9 mouse cellular contexts compared by ENCODE assay signal in genomic region chr4:95008175-95009057, GRCm38 (mm10). TPM values are rescaled to one million over a fixed set of nuclear protein-coding genes. Genes with fewer than 3 reads are reported as not detected.
DNase-seq lines count a peak whose midpoint lies in the region; ATAC-seq and TF ChIP-seq lines count a peak whose summit lies in the region.
"Had no signal": no experiment of that assay in that cellular context is flagged by ENCODE, and none has a peak within 500 bp of the region (broad histone marks: within the 10 kb centered on the region; RNA-seq: fewer than 3 reads in every experiment).

No protein-coding gene starts in this region.

- no peak overlapping the region for H3K9ac ChIP-seq in hindbrain, postnatal 0 days (replicated peaks; ENCODE audit: low read length)

- no peak overlapping the region for H3K27ac ChIP-seq in hindbrain, postnatal 0 days

- H3K36me3 ChIP-seq in hindbrain, postnatal 0 days (ENCODE audit: insufficient read depth, low read length), result no peaks in the 10 kb centered on the region

- peak; percentile 51 for DNase-seq in Muller cell, postnatal 12 days (ENCODE audit: inconsistent ontology term)
- DNase-seq in cerebellum, adult 18-20 months, result peak; percentile 66 to 76
- peak; percentile 88 for DNase-seq in hindbrain, postnatal 0 days (ENCODE audit: low spot score)
- peak; percentile 72 to 74 for DNase-seq in layer of hippocampus, postnatal 36 days
- DNase-seq in right cerebral cortex, adult 2 months (ENCODE audit: low spot score in 2 of 2), result peak; percentile 79 to 91
- peak; percentile 67 for DNase-seq in urinary bladder, postnatal 25 days (ENCODE audit: low spot score)

- no peak overlapping the region for H3K4me3 ChIP-seq in hindbrain, postnatal 0 days (ENCODE audit: low read length)
- H3K4me3 ChIP-seq: megakaryocyte, embryonic 14.5 days had no signal

- peak; percentile 89 for ATAC-seq in frontal cortex, adult (ENCODE audit: low TSS enrichment)
- peak; percentile 86; the same call in 1 of the 2 replicates for ATAC-seq in hindbrain, postnatal 0 days
- ATAC-seq in megakaryocyte progenitor cell, adult 5-6 weeks (replicated peaks; ENCODE audit: poor library complexity), result peak; percentile 98

- no peaks in the 10 kb centered on the region for H3K27me3 ChIP-seq in hindbrain, postnatal 0 days (ENCODE audit: insufficient read depth, low read length)
- H3K27me3 ChIP-seq: megakaryocyte, embryonic 14.5 days had no signal

- H3K9me3 ChIP-seq in hindbrain, postnatal 0 days (ENCODE audit: low read length), result no peaks in the 10 kb centered on the region

- H3K4me2 ChIP-seq in hindbrain, postnatal 0 days (ENCODE audit: low read depth, low read length), result 0 out of 2 replicates have a peak overlapping the region, but pooled peaks have one; percentile 6

- no peaks in the 10 kb centered on the region for H3K4me1 ChIP-seq in hindbrain, postnatal 0 days (ENCODE audit: insufficient read depth, low read length)

- TF ChIP-seq CTCF in hindbrain, postnatal 0 days (IDR thresholded peaks at IDR 0.05; ENCODE audit: low read depth), result peak; percentile 97

- WGBS in hindbrain, postnatal 0 days, result 45% methylated on average over 13 of the region's 13 CpGs

RNA-seq across cellular contexts. Expression of gene Mysm1, which starts 29.5 kb away (rescaled TPM):
- total RNA-seq in hindbrain, postnatal 0 days (2014; rRNA removed), result 18.9 and 36.8 TPM in 2 replicates
- 30.1 and 31.1 TPM in 2 replicates for polyA plus RNA-seq in hindbrain, postnatal 0 days (2015; fragmentation: Nextera tagmentation; extraction: Ambion mirVana)
- 10 to 100 TPM; 31.9 to 35.7 TPM for total RNA-seq in layer of hippocampus, postnatal 36 days (2021)
- 28.9 and 32.6 TPM in 2 replicates for total RNA-seq in megakaryocyte progenitor cell, adult 5-6 weeks (2015)
- total RNA-seq in megakaryocyte progenitor cell, adult 5-6 weeks (2017), result 31.4 and 41.7 TPM in 2 replicates

RNA-seq across cellular contexts. Expression of gene Jun, which starts 43.6 kb away (rescaled TPM):
- 74.4 and 86.4 TPM in 2 replicates for total RNA-seq in hindbrain, postnatal 0 days (2014; rRNA removed)
- polyA plus RNA-seq in hindbrain, postnatal 0 days (2015; fragmentation: Nextera tagmentation; extraction: Ambion mirVana), result 57.5 and 59.9 TPM in 2 replicates
- 100 to 1,000 TPM; 108 to 114 TPM for total RNA-seq in layer of hippocampus, postnatal 36 days (2021)
- 64.6 and 106 TPM in 2 replicates for total RNA-seq in megakaryocyte progenitor cell, adult 5-6 weeks (2015)
- total RNA-seq in megakaryocyte progenitor cell, adult 5-6 weeks (2017), result 121 and 159 TPM in 2 replicates
